Mouse (Mus musculus) embryo, embryonic 10 days (tissue): ENCODE data around the gene Mdm2.
A peak's percentile ranks its signal among the peaks of the same experiment; 100 is the strongest.

Source experiments
- DNase-seq: peaks from one replicate; pipeline ENCODE4 v3.0.0-alpha.2; 2015; ENCODE audit warnings: low spot score

The Mdm2 gene

GRCm38 (mm10) chr10:117682858-117683733 is 27.5 kb downstream of the Mdm2 start:
- DNase-seq: no peak

- DNase-seq: peak; percentile 71
Observed at GRCm38 (mm10) chr10:117681999-117682857, 28.3 kb downstream of the Mdm2 start.

GRCm38 (mm10) chr10:117681543-117681942 is 29.0 kb downstream of the Mdm2 start:
- DNase-seq: no peak

- no peak for DNase-seq
Observed at GRCm38 (mm10) chr10:117680868-117681513, 29.6 kb downstream of the Mdm2 start.

GRCm38 (mm10) chr10:117679963-117680473 is 30.5 kb downstream of the Mdm2 start:
- DNase-seq: no peak

GRCm38 (mm10) chr10:117679029-117679686 is 31.4 kb downstream of the Mdm2 start:
- DNase-seq: no peak

- DNase-seq: no peak
Observed at GRCm38 (mm10) chr10:117678357-117678756, 32.2 kb downstream of the Mdm2 start.

- no peak for DNase-seq
Observed at GRCm38 (mm10) chr10:117677494-117678236, 32.9 kb downstream of the Mdm2 start.

GRCm38 (mm10) chr10:117676644-117677313 is 33.8 kb downstream of the Mdm2 start:
- peak; percentile 84 for DNase-seq

GRCm38 (mm10) chr10:117676036-117676643 is 34.4 kb downstream of the Mdm2 start:
- DNase-seq: no peak

GRCm38 (mm10) chr10:117675096-117676035 is 35.2 kb downstream of the Mdm2 start:
- peak; percentile 87 for DNase-seq

GRCm38 (mm10) chr10:117674359-117675019 is 36.1 kb downstream of the Mdm2 start:
- no peak for DNase-seq

GRCm38 (mm10) chr10:117673913-117674312 is 36.6 kb downstream of the Mdm2 start:
- DNase-seq: no peak

GRCm38 (mm10) chr10:117672693-117673092 is 37.9 kb downstream of the Mdm2 start:
- DNase-seq: no peak

- DNase-seq: no peak
Observed at GRCm38 (mm10) chr10:117671930-117672666, 38.5 kb downstream of the Mdm2 start.

GRCm38 (mm10) chr10:117671266-117671665 is 39.3 kb downstream of the Mdm2 start:
- no peak for DNase-seq

GRCm38 (mm10) chr10:117670791-117671190 is 39.8 kb downstream of the Mdm2 start:
- DNase-seq: no peak
